Mouse (Mus musculus) c-Kit-negative CD71-positive TER-119-positive erythroid progenitor cells, embryonic 14.5 days (primary cell): ENCODE data around the gene Ppp1r3a.
"Not testable (repeated sequence)": the region's sequence is repeated elsewhere in the genome, so short reads cannot be mapped to it uniquely, and the experiment has no call there.

ENCODE experiments used
- DNase-seq: peaks from one replicate; pipeline ENCODE4 v3.0.0-alpha.2; 2013; ENCODE audit warnings: low read depth, low spot score

Gene Ppp1r3a

DNA sequence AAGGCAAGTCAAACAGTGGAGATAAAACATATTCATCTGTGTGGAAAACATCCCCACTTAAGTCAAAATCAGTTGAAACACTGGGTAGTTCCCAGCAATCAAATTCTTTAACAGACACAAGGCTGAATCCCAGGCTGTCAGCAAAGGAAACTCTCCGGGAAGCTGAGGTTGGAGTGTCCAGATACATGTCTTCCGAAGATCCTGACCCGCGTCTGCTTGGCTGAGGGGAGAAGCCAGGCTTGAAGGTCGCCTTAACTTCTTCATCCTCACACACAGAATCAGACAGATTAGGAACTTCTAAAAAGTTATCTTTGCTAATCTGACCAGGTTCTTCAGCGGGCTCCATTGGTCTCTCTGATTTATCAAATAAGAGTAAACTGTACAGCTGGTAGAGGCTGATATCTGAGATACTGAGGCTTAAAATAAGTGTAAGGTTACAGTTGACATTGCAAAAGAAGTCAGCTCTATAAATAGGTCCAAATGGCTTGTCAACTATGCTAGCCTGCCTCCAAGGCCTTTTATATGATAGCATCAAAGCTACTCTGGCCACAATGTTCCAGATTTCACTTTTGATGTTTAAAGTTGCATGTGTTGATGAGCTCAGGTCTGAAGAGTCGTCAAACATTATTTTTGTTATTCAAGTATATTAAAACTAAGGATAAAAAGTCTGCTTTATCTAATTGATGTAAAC, at the start of gene Ppp1r3a:
Gene Ppp1r3a, minus strand, starts transcription at position 374 of the 691 bp plus-strand sequence.
- DNase-seq = no peak

DNA sequence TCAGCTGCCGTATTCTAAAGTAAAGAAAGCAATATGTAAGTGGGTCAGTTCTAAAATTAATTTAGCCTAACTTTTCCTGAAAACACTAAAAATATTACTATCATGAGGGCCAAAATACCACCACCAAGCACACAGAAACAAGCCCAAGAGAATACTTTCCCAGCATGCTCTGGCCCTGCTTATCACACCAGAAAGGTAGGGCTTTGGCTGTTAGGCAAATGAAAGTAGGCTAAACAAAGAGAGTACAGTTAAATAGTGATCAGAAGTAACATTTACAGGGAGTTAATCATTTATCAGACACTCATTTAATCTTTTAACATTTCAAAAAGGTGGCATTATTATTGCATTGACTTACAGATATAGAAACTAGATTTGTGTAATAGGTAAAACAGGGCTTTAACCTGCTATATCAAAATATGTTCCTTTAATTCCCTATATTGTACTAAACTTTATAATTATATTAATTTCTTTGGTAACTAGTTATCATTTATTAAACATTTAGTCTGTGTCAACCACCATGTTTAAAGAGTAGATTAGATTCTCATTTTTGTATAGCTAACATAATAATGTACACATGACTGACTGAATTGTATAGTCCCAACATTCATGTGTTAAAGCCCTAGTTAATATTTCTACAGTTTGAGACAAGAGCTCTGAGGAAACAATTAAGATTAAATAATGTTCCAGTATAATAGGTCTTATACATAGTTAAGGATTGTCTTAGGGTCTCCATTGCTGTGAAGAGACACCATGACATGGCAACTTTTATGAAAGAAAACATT, 32.3 kb upstream of the Ppp1r3a start:
- no peak for DNase-seq

DNA sequence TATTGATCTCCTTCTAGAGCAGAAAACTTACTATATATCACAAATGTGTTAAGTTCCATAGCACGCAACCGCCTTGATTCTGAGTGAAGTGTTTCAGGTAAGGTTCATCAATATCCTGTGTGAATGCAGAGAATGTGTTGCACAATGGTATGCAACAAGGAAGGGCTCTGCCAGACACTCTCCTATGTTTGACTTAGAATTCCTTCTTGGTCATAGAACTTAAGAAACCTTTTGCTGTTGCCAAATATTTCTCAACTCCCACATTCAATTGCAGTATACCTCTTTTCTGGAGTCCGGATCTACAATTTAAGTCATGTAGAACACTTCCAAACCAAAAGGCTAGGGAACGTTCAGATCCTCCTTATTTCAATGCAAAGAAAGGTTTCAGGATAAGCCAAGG, 22.8 kb upstream of the Ppp1r3a start:
- DNase-seq = no peak

DNA sequence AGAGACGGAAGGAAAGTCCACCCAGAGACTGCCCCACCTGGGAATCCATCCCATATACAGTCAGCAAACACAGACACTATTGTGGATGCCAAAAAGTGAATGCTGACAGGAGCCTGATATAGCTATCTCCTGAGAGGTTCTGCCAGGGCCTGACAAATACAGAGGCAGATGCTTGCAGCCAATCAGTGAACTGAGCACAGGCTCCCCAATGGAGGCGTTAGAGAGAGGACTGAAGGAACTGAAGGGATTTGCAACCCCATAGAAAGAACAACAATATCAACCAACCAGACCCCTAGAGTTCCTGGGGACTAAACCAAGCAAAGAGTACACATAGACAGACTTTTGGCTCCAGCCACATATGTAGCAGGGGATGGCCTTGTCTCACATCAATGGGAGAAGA, 16.6 kb upstream of the Ppp1r3a start:
- DNase-seq = no peak

DNA sequence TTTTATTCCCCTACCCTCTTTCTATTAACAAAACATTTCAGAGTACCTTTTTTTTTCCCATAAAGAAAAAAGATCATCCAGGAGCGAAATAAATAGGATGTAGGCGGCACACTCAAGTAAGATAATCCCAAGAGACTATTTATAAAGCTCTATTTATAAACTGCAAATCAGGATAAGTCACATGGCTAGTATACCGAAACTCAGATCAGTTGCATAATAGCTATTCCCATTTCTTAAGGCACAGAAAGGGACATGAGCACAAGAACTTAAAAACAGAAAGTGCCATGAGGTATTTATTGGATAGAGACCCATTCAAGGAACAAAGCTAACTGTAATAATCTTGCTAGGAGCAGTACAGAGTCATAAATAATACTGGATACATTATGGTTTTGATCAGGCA, 2.4 kb upstream of the Ppp1r3a start:
- DNase-seq = no peak

DNA sequence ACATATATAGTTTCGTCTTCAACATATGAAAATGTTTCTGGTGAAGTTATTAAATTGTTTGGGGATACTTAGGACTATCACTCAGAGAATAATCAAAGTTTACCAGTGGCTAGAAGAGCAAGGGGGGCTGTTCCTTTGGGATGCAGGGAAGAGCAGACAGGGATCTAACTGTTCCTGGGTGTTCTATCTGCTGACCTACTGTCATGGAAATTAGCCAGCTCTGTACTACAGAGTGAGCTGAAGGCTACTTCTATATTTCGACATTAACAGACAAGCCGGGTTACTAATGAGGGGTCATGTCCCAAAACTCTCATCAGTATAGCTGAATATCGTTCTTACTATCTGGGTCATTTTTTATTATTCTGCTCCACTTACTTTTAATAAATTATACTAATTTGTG, 1.6 kb downstream of the Ppp1r3a start:
- DNase-seq = no peak

DNA sequence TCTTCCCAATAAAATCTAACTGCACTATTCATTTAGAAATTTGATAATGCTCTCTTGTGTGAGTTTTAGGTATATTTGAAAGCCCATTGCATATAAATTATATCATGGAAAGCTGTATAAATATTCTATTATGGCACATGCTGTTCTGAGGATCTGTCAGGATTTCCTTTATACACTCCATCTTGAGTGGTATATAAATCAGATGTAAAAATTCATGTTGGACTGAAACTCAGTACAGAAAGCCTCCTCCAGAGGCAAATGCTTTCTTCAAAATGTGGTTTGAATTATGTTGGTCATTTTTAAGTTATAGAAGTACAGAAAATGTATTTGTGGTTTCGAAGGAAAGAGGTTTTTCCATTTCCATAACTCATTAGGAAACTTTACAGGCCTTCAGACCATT, 2.9 kb downstream of the Ppp1r3a start:
- DNase-seq = no peak

DNA sequence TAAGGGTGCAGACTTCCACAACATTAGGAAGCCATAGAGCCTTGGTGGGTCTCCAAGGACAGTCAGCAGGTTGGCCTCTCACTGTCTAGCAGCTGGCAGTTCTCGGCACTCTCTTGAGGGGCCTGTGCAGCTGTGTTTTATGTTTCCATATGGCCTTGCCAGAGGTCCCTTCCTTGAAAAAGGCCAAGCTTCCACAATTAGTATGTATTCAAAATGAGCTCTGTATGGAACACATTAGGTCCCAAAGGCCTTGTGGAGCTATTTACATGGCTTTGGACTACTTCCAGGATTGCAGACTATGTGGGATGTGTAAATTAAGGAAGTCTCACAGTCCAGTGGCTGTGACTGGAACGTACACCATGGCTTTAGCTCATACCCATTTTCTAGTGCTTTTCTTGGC, 8.1 kb downstream of the Ppp1r3a start:
- DNase-seq = no peak

DNA sequence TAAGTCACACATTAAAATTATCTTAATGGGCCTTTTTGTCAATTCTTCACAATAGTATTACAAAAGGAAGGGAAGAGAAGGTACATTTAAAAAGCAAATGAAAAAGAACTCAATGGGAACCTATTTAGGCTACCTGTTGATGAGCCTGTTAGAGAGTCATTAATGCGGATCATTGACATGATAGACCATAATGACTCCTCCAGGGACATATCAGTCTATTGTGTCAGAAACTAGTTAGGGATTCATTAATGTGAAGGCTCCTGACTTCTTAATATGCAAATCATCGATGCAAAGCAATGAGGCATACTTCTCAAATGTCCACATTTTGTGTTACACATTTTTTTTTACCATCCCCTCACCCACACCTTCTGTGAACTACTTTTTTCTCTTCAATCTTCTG, 19.1 kb downstream of the Ppp1r3a start:
- no peak for DNase-seq

DNA sequence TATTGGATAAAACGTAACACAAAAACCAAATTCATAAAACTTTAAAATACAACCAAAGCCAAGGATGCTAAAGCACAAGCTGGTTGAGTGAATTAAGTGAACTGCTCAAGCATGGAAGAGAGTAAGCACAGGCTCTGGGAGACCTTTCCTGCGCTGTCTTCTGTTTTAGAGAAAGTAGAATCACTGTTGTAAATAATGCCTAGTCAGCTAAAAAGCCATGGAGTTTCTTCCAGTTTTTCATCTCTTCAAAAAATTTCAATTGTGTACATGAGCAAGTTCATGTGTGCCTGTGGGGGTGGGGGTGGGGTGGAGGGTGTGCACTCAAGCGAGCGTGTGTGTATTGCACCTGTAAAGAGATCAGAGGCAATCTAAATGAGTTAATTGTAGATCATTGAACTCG, 24.1 kb downstream of the Ppp1r3a start:
- no peak for DNase-seq

DNA sequence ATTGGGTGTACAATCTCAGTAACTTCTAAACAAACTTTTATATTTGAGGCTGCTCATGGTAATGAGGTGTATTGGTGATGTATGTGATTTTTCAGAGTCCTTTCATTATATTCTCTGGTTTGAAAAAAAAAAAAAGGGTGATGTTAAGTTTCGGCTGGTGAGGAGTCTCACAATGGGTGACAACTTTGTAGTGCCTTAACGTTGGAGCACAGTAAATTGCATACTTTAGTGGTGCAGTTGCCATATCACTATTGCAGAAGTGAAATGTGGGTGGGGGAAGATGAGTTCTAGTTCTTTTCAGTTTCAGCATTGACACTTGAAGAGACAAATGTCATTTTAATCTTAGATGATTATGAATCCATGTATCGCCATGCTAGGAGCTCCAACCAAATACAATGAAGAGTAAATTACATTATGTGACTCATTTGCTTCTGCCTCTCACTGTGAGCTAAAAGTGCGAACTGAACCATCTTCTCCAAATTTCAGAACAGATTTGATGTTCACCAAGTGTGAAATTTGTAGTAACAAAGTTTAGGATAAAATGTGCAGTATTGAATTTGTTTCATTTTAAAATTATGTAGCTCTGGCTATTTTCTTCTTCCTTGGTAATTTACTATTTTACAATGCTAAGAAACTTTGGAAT, 34.2 kb downstream of the Ppp1r3a start:
- no peak for DNase-seq

DNA sequence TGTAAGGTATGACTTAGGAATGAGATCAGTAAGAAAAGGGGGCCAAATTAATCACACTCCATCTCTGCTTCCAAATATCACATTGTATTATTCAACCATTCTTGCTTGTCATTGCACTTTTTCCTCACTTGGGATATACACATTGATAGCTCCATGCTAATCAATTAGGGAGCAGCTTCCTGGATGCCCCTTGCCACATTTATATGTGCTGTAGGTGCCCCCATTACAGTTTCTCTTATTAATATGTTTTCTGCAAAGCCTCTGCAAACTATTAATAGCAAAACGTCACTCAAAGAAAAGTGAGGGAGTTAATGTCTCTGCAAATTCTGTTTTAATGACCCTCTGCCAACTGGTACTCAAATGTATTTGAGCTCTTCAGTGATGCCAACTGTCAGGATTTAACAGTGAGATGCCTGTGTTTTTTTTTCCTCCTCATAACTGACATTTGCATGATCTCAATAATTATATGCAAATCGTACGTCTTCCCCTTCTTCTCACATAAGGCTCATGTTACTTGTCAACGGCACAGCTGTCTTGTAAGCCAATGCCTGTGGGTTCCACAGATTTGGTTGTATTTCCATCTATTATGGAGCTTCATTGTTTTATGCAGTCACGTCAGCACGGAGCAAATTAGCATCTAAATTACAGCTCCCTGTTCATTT, 34.8 kb downstream of the Ppp1r3a start:
- no peak for DNase-seq

DNA sequence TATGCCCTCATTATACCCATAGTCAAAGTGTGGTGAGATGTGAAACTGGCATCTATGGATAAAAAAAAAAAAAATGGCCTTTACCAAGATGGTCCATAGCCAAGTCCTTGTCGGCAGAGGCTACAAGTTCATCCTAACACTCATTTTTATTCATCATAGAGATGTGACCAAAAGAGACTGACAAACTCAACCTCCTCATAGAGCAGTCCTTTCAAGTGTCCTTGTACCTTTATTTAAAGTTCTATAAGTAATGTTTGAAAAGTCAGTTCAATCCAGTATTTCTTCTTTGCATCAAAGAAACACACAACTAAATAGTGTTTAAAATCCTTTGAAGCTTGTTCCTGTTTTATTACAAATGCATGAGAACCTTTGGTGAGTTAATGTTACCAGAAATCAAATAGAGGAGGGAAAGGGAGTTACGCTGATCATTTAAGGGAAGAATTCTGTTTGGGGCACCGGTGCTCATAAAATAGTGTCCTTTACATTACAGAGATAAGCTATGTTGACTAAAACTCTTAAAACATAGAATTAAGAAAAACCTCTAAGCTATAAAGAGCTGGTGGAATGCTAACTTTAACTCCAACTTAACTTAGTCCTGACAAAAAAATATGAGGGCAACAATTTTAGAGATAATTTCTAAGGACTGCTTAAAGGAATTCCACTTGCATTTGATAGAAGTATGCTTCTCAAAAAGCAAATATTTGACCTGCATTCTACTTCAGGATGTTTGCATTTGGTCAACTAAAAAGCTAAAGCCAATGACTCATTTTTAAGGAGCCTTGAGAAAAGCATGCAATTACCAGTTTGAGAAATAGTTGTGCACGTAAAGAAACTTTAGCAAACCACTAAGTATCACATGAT, 39.7 kb downstream of the Ppp1r3a start:
- no peak for DNase-seq

DNA sequence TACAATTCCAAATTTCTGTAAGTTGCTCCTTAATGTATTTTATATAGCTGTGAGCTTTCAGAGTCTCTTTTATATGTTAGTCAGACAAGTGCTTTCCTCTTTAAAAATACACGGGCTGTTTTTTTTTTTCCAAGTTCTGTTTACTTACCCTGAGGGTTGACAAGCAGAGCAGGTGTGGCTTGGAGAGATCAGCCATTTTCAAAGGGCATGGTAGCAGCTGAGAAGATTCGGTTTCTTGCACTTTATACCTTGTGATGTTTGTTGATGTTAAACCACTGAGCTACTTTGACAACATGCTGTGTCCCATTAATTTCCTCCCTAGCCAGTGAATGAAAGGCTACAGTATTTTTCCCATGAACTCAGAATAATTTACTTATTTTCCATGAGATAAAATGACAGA, 42.9 kb downstream of the Ppp1r3a start:
- no peak for DNase-seq

DNA sequence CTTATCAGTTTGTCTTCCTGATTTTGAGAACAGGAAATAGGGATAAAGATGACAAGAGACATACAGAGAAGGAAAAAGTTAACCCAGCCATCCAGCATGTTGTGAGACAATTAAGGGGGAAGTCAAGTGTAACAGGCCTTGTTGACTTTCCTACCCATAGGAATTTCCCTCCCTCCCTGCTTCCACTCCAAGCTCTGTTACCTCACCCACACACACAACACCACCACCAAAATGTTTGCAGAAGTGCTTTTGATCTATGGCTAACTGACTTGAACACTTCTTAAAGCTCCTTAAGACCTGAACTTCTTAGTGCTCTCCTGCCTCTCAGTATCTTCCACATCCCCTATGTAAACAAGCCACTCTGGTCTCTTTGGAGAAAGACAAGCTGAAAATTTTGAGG, 55.0 kb downstream of the Ppp1r3a start:
- no peak for DNase-seq

DNA sequence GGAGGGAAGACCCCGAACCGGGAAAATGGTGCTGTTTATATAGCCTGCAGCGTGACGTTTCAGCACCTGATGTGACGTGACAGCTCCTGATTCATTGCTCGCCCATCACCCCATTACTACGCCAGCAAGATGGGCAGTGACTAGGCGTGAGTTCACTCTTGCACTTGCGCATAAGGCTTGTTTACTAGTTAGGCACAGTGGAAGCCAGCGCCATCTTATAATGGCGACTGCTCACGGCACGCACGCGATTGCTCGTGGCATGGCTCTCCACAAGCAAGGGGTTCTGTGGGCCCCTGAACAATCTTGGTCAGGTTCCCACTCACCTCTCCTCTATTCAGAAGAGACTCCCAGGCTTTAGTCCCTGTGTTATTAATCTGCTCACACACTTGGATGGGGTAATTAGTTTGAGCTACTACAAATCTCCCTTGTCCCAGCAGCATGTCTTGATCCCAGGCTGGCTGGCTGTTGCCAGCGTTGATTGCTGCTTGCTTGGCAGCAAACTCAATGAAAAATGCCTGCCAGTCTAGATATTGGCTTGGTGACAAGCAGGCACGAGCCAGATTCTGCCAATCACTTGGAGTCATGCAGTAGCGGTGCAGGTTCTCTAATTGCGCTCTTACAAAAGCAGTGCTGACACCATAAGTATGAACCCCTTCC, 75.7 kb downstream of the Ppp1r3a start:
- not testable (repeated sequence) for DNase-seq

DNA sequence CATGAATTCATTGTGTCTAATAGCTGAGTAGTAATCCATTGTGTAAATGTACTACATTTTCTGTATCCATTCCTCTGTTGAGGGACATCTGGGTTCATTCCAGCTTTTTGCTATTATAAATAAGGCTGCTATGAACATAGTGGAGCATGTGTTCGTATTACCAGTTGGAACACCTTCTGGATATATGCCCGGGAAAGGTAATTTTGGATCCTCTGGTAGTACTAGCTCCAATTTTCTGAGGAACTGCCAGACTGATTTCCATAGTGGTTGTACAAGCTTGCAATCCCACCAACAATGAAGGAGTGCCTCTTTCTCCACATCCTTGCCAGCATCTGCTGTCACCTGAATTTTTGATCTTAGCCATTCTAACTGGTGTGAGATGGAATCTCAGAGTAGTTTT, 86.1 kb downstream of the Ppp1r3a start:
- not testable (repeated sequence) for DNase-seq

DNA sequence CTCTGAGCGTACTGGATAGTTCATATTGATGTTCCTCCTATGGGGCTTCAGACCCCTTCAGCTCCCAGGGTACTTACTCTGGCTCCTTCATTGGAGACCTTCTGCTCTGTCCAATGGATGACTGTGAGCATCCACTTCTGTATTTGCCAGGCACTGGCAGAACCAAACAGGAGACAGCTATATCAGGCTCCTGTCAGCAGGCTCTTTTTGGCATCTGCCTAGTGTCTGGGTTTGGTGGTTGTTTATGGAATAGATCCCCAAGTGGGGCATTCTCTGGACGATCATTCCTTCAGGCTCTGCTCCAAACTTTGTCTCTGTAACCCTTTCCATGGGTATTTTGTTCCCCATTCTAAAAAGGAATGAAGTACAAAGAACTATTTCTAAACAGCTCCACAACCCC, 87.4 kb downstream of the Ppp1r3a start:
- DNase-seq = not testable (repeated sequence)
